Mouse (Mus musculus) central nervous system, embryonic 18 days (tissue): ENCODE measurements around the gene Dbx1. TPM values are rescaled to one million over a fixed set of nuclear protein-coding genes. Genes with fewer than 3 reads are reported as not detected.

Source experiments
- polyA plus RNA-seq: library from polyadenylated mRNA; depleted of rRNA; stranded (reverse); fragments of >200 nt; gene quantifications from 2 replicates; pipeline ENCODE4 v1.2.3, GENCODE M21; 2012; rRNA removed

Gene Dbx1
- 0.53 and 0.87 TPM in 2 replicates for polyA plus RNA-seq

GRCm38 (mm10) chr7:49636491-49637115, at the start of gene Dbx1:
TSS of gene Dbx1 (minus strand) at chr7:49636849.

Other genes starting within 250 kb of the Dbx1 start
- gene Htatip2, start 122.3 kb upstream of the Dbx1 start, polyA plus RNA-seq, result 2.4 and 2.8 TPM in 2 replicates
- gene Prmt3, start 141.5 kb upstream of the Dbx1 start, polyA plus RNA-seq, result 42.8 and 43.0 TPM in 2 replicates